Mouse (Mus musculus): ENCODE data around the gene Mrvi1. TPM values are rescaled to one million over a fixed set of nuclear protein-coding genes. Genes with fewer than 3 reads are reported as not detected.

Gene Mrvi1
- polyA plus RNA-seq, 1 experiment from 2014 or later: 1.9 TPM

- ATAC-seq (ENCODE audit: low FRiP score) (no peak), DNase-seq (ENCODE audit: low spot score, missing footprints) (no peak)
- Histone ChIP-seq H3K9me3 (ENCODE audit: control insufficient read depth, low read length) (no peaks in the 10 kb centered on the region), H3K4me1 (ENCODE audit: control insufficient read depth, insufficient read depth, low read length) (no peaks in the 10 kb centered on the region), H3K36me3 (ENCODE audit: control insufficient read depth, insufficient read depth, low read length) (peaks cover 2% of the 10 kb centered on the region; the same call in 1 of the 2 replicates), H3K4me3 (ENCODE audit: low read depth, low read length) (no peak overlapping the region), H3K27ac (ENCODE audit: low read depth, low read length) (no peak overlapping the region), H3K27me3 (ENCODE audit: control insufficient read depth, insufficient read depth, low read length) (no peaks in the 10 kb centered on the region), H3K4me2 (no peak overlapping the region), H3K9ac (ENCODE audit: low read length) (no peak overlapping the region)
- WGBS: 64% methylated on average over 5 of the region's 5 CpGs
Measured at GRCm38 (mm10) chr7:110821068-110821467, 161.2 kb downstream of the Mrvi1 start.

DNA sequence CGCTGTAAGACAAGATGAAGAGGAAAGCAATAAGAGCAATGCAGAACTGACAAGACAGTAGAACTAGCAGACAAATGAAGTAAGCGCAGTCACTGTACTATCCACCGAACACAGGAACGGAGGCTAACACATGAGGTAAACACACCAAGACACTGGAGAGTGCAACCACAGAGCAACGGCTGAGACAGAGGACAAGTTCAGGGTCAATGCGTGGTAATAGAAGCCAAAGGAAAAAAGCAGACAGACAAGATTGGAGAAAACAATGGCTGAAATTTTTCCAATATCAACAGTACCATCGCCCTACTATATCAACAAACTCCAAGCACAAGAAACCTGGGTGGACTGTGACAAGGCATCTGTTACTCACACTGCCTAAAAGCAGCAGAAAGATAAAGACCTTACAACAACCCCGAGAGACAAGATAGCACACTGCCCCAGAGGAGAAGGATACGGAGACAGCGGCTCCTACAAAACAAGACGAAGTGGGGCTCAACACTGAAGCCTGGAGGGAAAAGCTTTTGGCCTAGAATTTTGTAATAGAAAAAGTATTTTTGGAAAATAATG is 163.4 kb downstream of the Mrvi1 start:
- no peaks in the 10 kb centered on the region for H3K9me3 ChIP-seq (ENCODE audit: control insufficient read depth, low read length)
- WGBS: 90% methylated on average over 11 of the region's 11 CpGs
- H3K4me3 ChIP-seq (ENCODE audit: low read depth, low read length): no peak overlapping the region
- no peaks in the 10 kb centered on the region for H3K27me3 ChIP-seq (ENCODE audit: control insufficient read depth, insufficient read depth, low read length)
- ATAC-seq (ENCODE audit: low FRiP score) (no peak), DNase-seq (ENCODE audit: low spot score, missing footprints) (no peak)
- H3K9ac ChIP-seq (ENCODE audit: low read length): no peak overlapping the region
- no peaks in the 10 kb centered on the region for H3K4me1 ChIP-seq (ENCODE audit: control insufficient read depth, insufficient read depth, low read length)
- H3K36me3 ChIP-seq (ENCODE audit: control insufficient read depth, insufficient read depth, low read length): no peaks in the 10 kb centered on the region; the same call in 1 of the 2 replicates
- H3K27ac ChIP-seq (ENCODE audit: low read depth, low read length): no peak overlapping the region
- H3K4me2 ChIP-seq: no peak overlapping the region

Other genes starting within 250 kb of the Mrvi1 start
- 1.4 and 2.6 TPM in 2 replicates for gene Ampd3, start 214.3 kb downstream of the Mrvi1 start, polyA plus RNA-seq (2014; fragmentation: Nextera tagmentation; extraction: Ambion mirVana)
- 27.7 and 28.0 TPM in 2 replicates for gene Rnf141, start 138.0 kb downstream of the Mrvi1 start, polyA plus RNA-seq (2014; fragmentation: Nextera tagmentation; extraction: Ambion mirVana)
- 3.6 and 4.5 TPM in 2 replicates for gene Lyve1, start 119.2 kb downstream of the Mrvi1 start, polyA plus RNA-seq (2014; fragmentation: Nextera tagmentation; extraction: Ambion mirVana)
- gene Ctr9, start 46.5 kb upstream of the Mrvi1 start, polyA plus RNA-seq (2014; fragmentation: Nextera tagmentation; extraction: Ambion mirVana): 84.2 and 92.4 TPM in 2 replicates
- 2,057 and 2,255 TPM in 2 replicates for gene Eif4g2, start 100.6 kb upstream of the Mrvi1 start, polyA plus RNA-seq (2014; fragmentation: Nextera tagmentation; extraction: Ambion mirVana)